Mouse (Mus musculus) hindbrain, postnatal 0 days (tissue): ENCODE results near the gene Zfp777. TPM values are rescaled to one million over a fixed set of nuclear protein-coding genes. Genes with fewer than 3 reads are reported as not detected.

ENCODE experiments used
- ATAC-seq: fragments of 200-750 bp; cut with Nextera tagmentation; 2 replicates; pipeline ENCODE4 v1.8.0; 2017; ENCODE audit warnings: mild to moderate bottlenecking, moderate TSS enrichment, moderate library complexity
- DNase-seq: peaks from one replicate; pipeline ENCODE4 v3.0.0-alpha.2; 2015; ENCODE audit warnings: low spot score
- H3K27ac ChIP-seq: fragments of 300-500 bp; sonication (generic); 2 replicates; pipeline ENCODE4 v1.5.1; 2014; ENCODE audit warnings: mild to moderate bottlenecking
- H3K27me3 ChIP-seq: fragments of 300-500 bp; sonication (generic); 2 replicates; pipeline ENCODE4 v1.6.1; 2014; ENCODE audit warnings: low read length, mixed read lengths; ENCODE audit not compliant: insufficient read depth
- H3K36me3 ChIP-seq: fragments of 300-500 bp; sonication (generic); 2 replicates; pipeline ENCODE4 v1.6.1; 2014; ENCODE audit warnings: low read length, mixed read lengths; ENCODE audit not compliant: insufficient read depth
- H3K4me1 ChIP-seq: fragments of 300-500 bp; sonication (generic); 2 replicates; pipeline ENCODE4 v1.6.1; 2014; ENCODE audit warnings: antibody characterized with exemption, low read length, mixed read lengths; ENCODE audit not compliant: insufficient read depth
- H3K4me2 ChIP-seq: fragments of 300-500 bp; sonication (generic); 2 replicates; pipeline ENCODE4 v1.6.1; 2014; ENCODE audit warnings: low read depth, mild to moderate bottlenecking, low read length, moderate library complexity, mixed read lengths
- H3K4me3 ChIP-seq: fragments of 300-500 bp; sonication (generic); 2 replicates; pipeline ENCODE4 v1.5.1; 2014; ENCODE audit warnings: low read length
- H3K9ac ChIP-seq: fragments of 300-500 bp; sonication (generic); replicated peaks from 2 replicates; pipeline ENCODE4 v1.6.1; 2014; ENCODE audit warnings: mild to moderate bottlenecking, low read length, moderate library complexity, mixed read lengths
- H3K9me3 ChIP-seq: fragments of 300-500 bp; sonication (generic); 2 replicates; pipeline ENCODE4 v1.6.1; 2016; ENCODE audit warnings: low read length, mixed read lengths
- CTCF ChIP-seq: IDR thresholded peaks from 2 replicates; pipeline ENCODE4 v1.5.1; 2016; ENCODE audit warnings: antibody characterized with exemption, control low read depth, low read depth
- WGBS: fragments of 180-500 bp; shearing (Covaris S2); extraction: QIAGEN DNeasy Blood & Tissue Kit; methylation state at CpG from one replicate; pipeline ENCODE4 v1.1.7; 2014; 5-methylcytosine and 5-hydroxymethylcytosine counted together
- microRNA-seq, 2 experiments: library from miRNA; unstranded; fragments of <30 nt; microRNA quantifications; one replicate each; pipeline ENCODE4; 2016
- polyA plus RNA-seq: library from polyadenylated mRNA; unstranded; fragments of >200 nt; fragmentation: Nextera tagmentation; extraction: Ambion mirVana; gene quantifications from 2 replicates; pipeline ENCODE4 v1.2.1, GENCODE M21; 2015
- total RNA-seq: library from RNA; depleted of rRNA; stranded (reverse); fragments of >200 nt; gene quantifications from 2 replicates; pipeline ENCODE4 v1.2.3, GENCODE M21; 2014; rRNA removed

Gene Zfp777
- total and polyA plus RNA-seq, 2 experiments from 2014 or later, result 16.2 to 47.7 TPM

GRCm38 (mm10) chr6:47978897-47979368, 69.8 kb downstream of the Zfp777 start:
- Histone ChIP-seq H3K4me2 (no peak overlapping the region), H3K4me3 (no peak overlapping the region), H3K27me3 (no peaks in the 10 kb centered on the region), H3K27ac (no peak overlapping the region), H3K36me3 (no peaks in the 10 kb centered on the region), H3K9ac (no peak overlapping the region), H3K9me3 (no peaks in the 10 kb centered on the region), H3K4me1 (no peaks in the 10 kb centered on the region)
- DNase-seq (peak; percentile 72), ATAC-seq (peak; percentile 92)
- 15% methylated on average over 6 of the region's 6 CpGs for WGBS
- TF ChIP-seq CTCF, result peak; percentile 72

- H3K27me3 ChIP-seq, result no peaks in the 10 kb centered on the region
- no peaks in the 10 kb centered on the region for H3K36me3 ChIP-seq
- ATAC-seq, result no peak
- H3K4me1 ChIP-seq, result no peaks in the 10 kb centered on the region
- H3K27ac ChIP-seq, result no peak overlapping the region
- no peak overlapping the region for H3K4me2 ChIP-seq
- no peak for TF ChIP-seq CTCF
- no peak overlapping the region for H3K9ac ChIP-seq
- H3K4me3 ChIP-seq, result no peak overlapping the region
- WGBS, result 94% methylated on average over 1 of the region's 1 CpGs
- DNase-seq, result no peak
- no peaks in the 10 kb centered on the region for H3K9me3 ChIP-seq
These were observed 74.1 kb downstream of the Zfp777 start for GRCm38 (mm10) chr6:47974599-47974998.

Small RNAs within 50 kb of the gene (microRNA-seq; reads per million reads assigned to microRNA genes)
- gene Gm24563, result 0 to 0.18 reads per million in 2 experiments

Other genes starting within 250 kb of the Zfp777 start
- gene Pdia4, start 235.5 kb downstream of the Zfp777 start, total RNA-seq, result 75.0 and 100 TPM in 2 replicates
- 90.0 and 93.4 TPM in 2 replicates for gene Pdia4, start 235.5 kb downstream of the Zfp777 start, polyA plus RNA-seq
- gene Zfp786, start 218.0 kb downstream of the Zfp777 start, total RNA-seq, result 16.6 and 17.7 TPM in 2 replicates
- gene Zfp786, start 218.0 kb downstream of the Zfp777 start, polyA plus RNA-seq, result 6.3 and 6.6 TPM in 2 replicates
- 24.2 and 25.1 TPM in 2 replicates for gene Zfp398, start 213.2 kb downstream of the Zfp777 start, total RNA-seq
- 12.6 and 13.0 TPM in 2 replicates for gene Zfp398, start 213.2 kb downstream of the Zfp777 start, polyA plus RNA-seq
- gene Zfp282, start 171.7 kb downstream of the Zfp777 start, total RNA-seq, result 41.8 and 43.8 TPM in 2 replicates
- 14.4 and 15.5 TPM in 2 replicates for gene Zfp282, start 171.7 kb downstream of the Zfp777 start, polyA plus RNA-seq
- gene Zfp212, start 128.4 kb downstream of the Zfp777 start, total RNA-seq, result 15.3 and 17.0 TPM in 2 replicates
- gene Zfp212, start 128.4 kb downstream of the Zfp777 start, polyA plus RNA-seq, result 19.6 and 20.3 TPM in 2 replicates
- 30.6 and 32.0 TPM in 2 replicates for gene Zfp956, start 95.5 kb downstream of the Zfp777 start, total RNA-seq
- gene Zfp956, start 95.5 kb downstream of the Zfp777 start, polyA plus RNA-seq, result 21.0 and 21.3 TPM in 2 replicates
- 34.3 and 35.9 TPM in 2 replicates for gene Zfp746, start 37.7 kb upstream of the Zfp777 start, total RNA-seq
- 15.3 and 16.4 TPM in 2 replicates for gene Zfp746, start 37.7 kb upstream of the Zfp777 start, polyA plus RNA-seq